Mouse (Mus musculus): Measurements from ENCODE around the gene Plin3.

Plin3 gene

GRCm38 (mm10) chr17:56292531-56293222 is at the start of gene Plin3:
Plin3 (minus strand) TSS chr17:56292873.
- DNase-seq: no peak

GRCm38 (mm10) chr17:56340717-56341116 is 48.0 kb upstream of the Plin3 start:
- DNase-seq: no peak

GRCm38 (mm10) chr17:56338909-56339308 is 46.2 kb upstream of the Plin3 start:
- peak; percentile 61 for DNase-seq

- no peak for DNase-seq
These were observed 45.1 kb upstream of the Plin3 start for GRCm38 (mm10) chr17:56337791-56338190.

- DNase-seq: peak; percentile 64
These were observed 44.5 kb upstream of the Plin3 start for GRCm38 (mm10) chr17:56337190-56337589.

- no peak for DNase-seq
These were observed 40.3 kb upstream of the Plin3 start for GRCm38 (mm10) chr17:56332987-56333386.

- DNase-seq: no peak
These were observed 38.6 kb upstream of the Plin3 start for GRCm38 (mm10) chr17:56331256-56331655.

GRCm38 (mm10) chr17:56330345-56330744 is 37.7 kb upstream of the Plin3 start:
- no peak for DNase-seq

GRCm38 (mm10) chr17:56329267-56329666 is 36.6 kb upstream of the Plin3 start:
- DNase-seq: no peak

GRCm38 (mm10) chr17:56326153-56327147 is 33.8 kb upstream of the Plin3 start:
- peak; percentile 22 for DNase-seq

- peak; percentile 98 for DNase-seq
These were observed 32.9 kb upstream of the Plin3 start, which contains the start of gene Kdm4b for GRCm38 (mm10) chr17:56325450-56326152. Kdm4b (plus strand) TSS chr17:56326062.

- DNase-seq: no peak
These were observed 31.7 kb upstream of the Plin3 start for GRCm38 (mm10) chr17:56324419-56324818.

- DNase-seq: peak; percentile 34
These were observed 16.7 kb upstream of the Plin3 start for GRCm38 (mm10) chr17:56309191-56309945.

GRCm38 (mm10) chr17:56308088-56308487 is 15.4 kb upstream of the Plin3 start:
- DNase-seq: no peak

GRCm38 (mm10) chr17:56305826-56306225 is 13.2 kb upstream of the Plin3 start:
- DNase-seq: no peak

- DNase-seq: no peak
These were observed 12.5 kb upstream of the Plin3 start for GRCm38 (mm10) chr17:56305156-56305555.

- DNase-seq: no peak
These were observed 12.0 kb upstream of the Plin3 start for GRCm38 (mm10) chr17:56304718-56305117.

GRCm38 (mm10) chr17:56303847-56304586 is 11.3 kb upstream of the Plin3 start:
- peak; percentile 97 for DNase-seq

GRCm38 (mm10) chr17:56303160-56303846 is 10.6 kb upstream of the Plin3 start, which contains the start of gene Uhrf1:
Uhrf1 (plus strand) TSS chr17:56303321.
- DNase-seq: peak; percentile 67

- no peak for DNase-seq
These were observed 9.8 kb upstream of the Plin3 start for GRCm38 (mm10) chr17:56302363-56302996.
